16 mouse cellular contexts compared by ENCODE assay signal in the genomic region with DNA sequence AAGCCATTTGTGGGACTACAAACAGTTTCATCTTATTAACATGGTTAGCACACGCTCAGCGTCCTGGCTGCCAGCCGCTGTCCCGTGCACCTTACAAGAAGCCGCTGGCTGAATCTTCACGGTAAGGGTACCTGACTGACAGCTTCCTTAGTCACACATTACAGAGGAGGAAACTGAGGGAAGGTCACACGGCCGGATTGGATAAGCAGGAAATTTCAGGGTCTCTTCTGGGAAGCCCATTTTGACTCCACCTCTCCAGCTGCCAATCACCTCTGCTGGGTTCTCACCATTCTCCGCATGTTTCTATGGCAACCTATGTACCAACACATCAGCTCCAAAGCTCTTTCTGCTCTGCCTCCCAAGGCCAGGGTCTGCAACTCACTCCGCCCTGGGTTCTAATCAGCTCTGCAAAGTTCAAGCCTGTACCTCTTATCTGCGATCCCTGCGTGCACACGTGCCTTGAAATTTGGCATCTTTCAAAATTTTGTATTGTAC.
DNase-seq lines count a peak whose midpoint lies in the region; ATAC-seq lines count a peak whose summit lies in the region.
"Had no signal": no experiment of that assay in that cellular context is flagged by ENCODE, and none has a peak within 500 bp of the region (broad histone marks: within the 10 kb centered on the region; RNA-seq: fewer than 3 reads in every experiment).

No protein-coding gene starts in this region.

- no peak for ATAC-seq in embryonic facial prominence, embryonic 11.5 days (replicated peaks; ENCODE audit: insufficient number of reproducible peaks, low FRiP score, low TSS enrichment, low read depth)
- ATAC-seq in hindbrain, embryonic 14.5 days (ENCODE audit: low FRiP score) = peak; percentile 59; the same call in 1 of the 2 replicates
- peak; percentile 66; the same call in 1 of the 2 replicates for ATAC-seq in midbrain, embryonic 14.5 days (ENCODE audit: low FRiP score, low TSS enrichment)

- H3K9ac ChIP-seq in embryonic facial prominence, embryonic 11.5 days (replicated peaks; ENCODE audit: low read length) = no peak overlapping the region
- H3K9ac ChIP-seq in hindbrain, embryonic 14.5 days = no peak overlapping the region
- H3K9ac ChIP-seq in midbrain, embryonic 14.5 days (replicated peaks; ENCODE audit: low read length) = no peak overlapping the region
- H3K9ac ChIP-seq: embryonic facial prominence, embryonic 12.5 days; limb, embryonic 15.5 days had no signal

- no peak overlapping the region for H3K27ac ChIP-seq in embryonic facial prominence, embryonic 11.5 days (replicated peaks; ENCODE audit: low read depth, low read length)
- no peak overlapping the region for H3K27ac ChIP-seq in embryonic facial prominence, embryonic 10.5 days (replicated peaks)
- peak overlapping the region; percentile 44; the same call in 1 of the 2 replicates for H3K27ac ChIP-seq in hindbrain, embryonic 14.5 days
- peak overlapping the region; percentile 60 for H3K27ac ChIP-seq in midbrain, embryonic 14.5 days (replicated peaks; ENCODE audit: low read depth, low read length)
- H3K27ac ChIP-seq: embryonic facial prominence, embryonic 12.5 days; limb, embryonic 15.5 days had no signal

- peak; percentile 38 for DNase-seq in embryonic facial prominence, embryonic 11.5 days (ENCODE audit: low spot score)
- DNase-seq in embryonic facial prominence, embryonic 10.5 days (ENCODE audit: low spot score) = no peak
- peak; percentile 42 for DNase-seq in embryo, embryonic 10.5 days (ENCODE audit: low spot score)
- peak; percentile 61 for DNase-seq in hindbrain, embryonic 14.5 days (ENCODE audit: low spot score)
- peak; percentile 84 for DNase-seq in midbrain, embryonic 14.5 days
- no peak for DNase-seq in right cerebral cortex, postnatal 25 days
- no peak for DNase-seq in T-cell, adult 2 months (ENCODE audit: low spot score)
- no peak for DNase-seq in kidney, adult 11 months
- DNase-seq: adrenal gland, postnatal 36 days; cerebellum, adult 8-10 months; heart, adult 18-20 months; heart, postnatal 14 days; kidney, adult 8-10 months; spleen, adult 18-20 months had no signal

- no peak overlapping the region for H3K4me2 ChIP-seq in embryonic facial prominence, embryonic 11.5 days (ENCODE audit: low read depth, low read length)
- peak overlapping the region; percentile 40 for H3K4me2 ChIP-seq in hindbrain, embryonic 14.5 days (replicated peaks)
- peak overlapping the region; percentile 43 for H3K4me2 ChIP-seq in midbrain, embryonic 14.5 days (ENCODE audit: low read length)
- H3K4me2 ChIP-seq: embryonic facial prominence, embryonic 12.5 days; limb, embryonic 15.5 days had no signal

- H3K27me3 ChIP-seq in embryonic facial prominence, embryonic 11.5 days (ENCODE audit: control insufficient read depth, insufficient read depth, low read length) = no peaks in the 10 kb centered on the region
- H3K27me3 ChIP-seq in embryonic facial prominence, embryonic 10.5 days (replicated peaks; ENCODE audit: low read depth, poor library complexity, severe bottlenecking) = no peaks in the 10 kb centered on the region
- H3K27me3 ChIP-seq in hindbrain, embryonic 14.5 days (ENCODE audit: control insufficient read depth, insufficient read depth, low read length) = no peaks in the 10 kb centered on the region
- H3K27me3 ChIP-seq in midbrain, embryonic 14.5 days (ENCODE audit: control insufficient read depth, insufficient read depth, low read length) = no peaks in the 10 kb centered on the region
- H3K27me3 ChIP-seq: embryonic facial prominence, embryonic 12.5 days; limb, embryonic 15.5 days had no signal

- no peaks in the 10 kb centered on the region for H3K36me3 ChIP-seq in embryonic facial prominence, embryonic 11.5 days (replicated peaks; ENCODE audit: control insufficient read depth, insufficient read depth, low read depth, low read length)
- peaks cover 62% of the 10 kb centered on the region for H3K36me3 ChIP-seq in embryonic facial prominence, embryonic 10.5 days (replicated peaks)
- H3K36me3 ChIP-seq in hindbrain, embryonic 14.5 days (replicated peaks; ENCODE audit: control insufficient read depth, insufficient read depth) = peaks cover 29% of the 10 kb centered on the region
- peaks cover 13% of the 10 kb centered on the region; the same call in 1 of the 2 replicates for H3K36me3 ChIP-seq in midbrain, embryonic 14.5 days (ENCODE audit: control insufficient read depth, insufficient read depth, low read length)

- no peak overlapping the region for H3K4me3 ChIP-seq in embryonic facial prominence, embryonic 11.5 days (ENCODE audit: low read depth, low read length)
- H3K4me3 ChIP-seq in embryonic facial prominence, embryonic 10.5 days = no peak overlapping the region
- no peak overlapping the region; the same call in 1 of the 2 replicates for H3K4me3 ChIP-seq in hindbrain, embryonic 14.5 days (replicated peaks; ENCODE audit: low read length)
- H3K4me3 ChIP-seq in midbrain, embryonic 14.5 days (replicated peaks; ENCODE audit: low read depth, low read length) = 0 out of 2 replicates have a peak overlapping the region, but pooled peaks have one; percentile 9
- H3K4me3 ChIP-seq: embryonic facial prominence, embryonic 12.5 days; limb, embryonic 15.5 days had no signal

- H3K9me3 ChIP-seq in embryonic facial prominence, embryonic 11.5 days (replicated peaks; ENCODE audit: control insufficient read depth, low read length) = no peaks in the 10 kb centered on the region
- no peaks in the 10 kb centered on the region for H3K9me3 ChIP-seq in embryonic facial prominence, embryonic 10.5 days
- H3K9me3 ChIP-seq in hindbrain, embryonic 14.5 days (ENCODE audit: control insufficient read depth, low read length) = no peaks in the 10 kb centered on the region
- H3K9me3 ChIP-seq in midbrain, embryonic 14.5 days (ENCODE audit: control insufficient read depth, low read length) = no peaks in the 10 kb centered on the region
- H3K9me3 ChIP-seq: embryonic facial prominence, embryonic 12.5 days; limb, embryonic 15.5 days had no signal

- H3K4me1 ChIP-seq in embryonic facial prominence, embryonic 11.5 days (ENCODE audit: control insufficient read depth, insufficient read depth, low read length) = no peaks in the 10 kb centered on the region
- no peaks in the 10 kb centered on the region for H3K4me1 ChIP-seq in embryonic facial prominence, embryonic 10.5 days
- peaks cover 11% of the 10 kb centered on the region; the same call in 1 of the 2 replicates for H3K4me1 ChIP-seq in hindbrain, embryonic 14.5 days (replicated peaks; ENCODE audit: control insufficient read depth, insufficient read depth, low read length)
- H3K4me1 ChIP-seq in midbrain, embryonic 14.5 days (ENCODE audit: control insufficient read depth, insufficient read depth, low read length) = peaks cover 16% of the 10 kb centered on the region

- 78% methylated on average over 13 of the region's 13 CpGs for WGBS in embryonic facial prominence, embryonic 11.5 days
- WGBS in embryonic facial prominence, embryonic 10.5 days = 88% methylated on average over 13 of the region's 13 CpGs
- 49% methylated on average over 13 of the region's 13 CpGs for WGBS in hindbrain, embryonic 14.5 days
- WGBS in midbrain, embryonic 14.5 days = 39% methylated on average over 13 of the region's 13 CpGs

Comparison
In these comparisons a context has a peak if more than half of its experiments do, and no peak if none do; other contexts are left out.
1. DNase-seq: peak in embryonic facial prominence, embryonic 11.5 days (single experiment), embryo, embryonic 10.5 days (single experiment), hindbrain, embryonic 14.5 days (single experiment) and midbrain, embryonic 14.5 days (single experiment); none in embryonic facial prominence, embryonic 10.5 days (single experiment), right cerebral cortex, postnatal 25 days (single experiment), T-cell, adult 2 months (single experiment) and kidney, adult 11 months (single experiment).
2. H3K27ac ChIP-seq: peak in hindbrain, embryonic 14.5 days (single experiment) and midbrain, embryonic 14.5 days (single experiment); none in embryonic facial prominence, embryonic 11.5 days (single experiment) and embryonic facial prominence, embryonic 10.5 days (single experiment).